Mouse (Mus musculus): Measurements from ENCODE around the gene Cpa3. TPM values are rescaled to one million over a fixed set of nuclear protein-coding genes. Genes with fewer than 3 reads are reported as not detected.

Cpa3 gene
- polyA plus RNA-seq, 1 experiment = 1.9 TPM

DNA sequence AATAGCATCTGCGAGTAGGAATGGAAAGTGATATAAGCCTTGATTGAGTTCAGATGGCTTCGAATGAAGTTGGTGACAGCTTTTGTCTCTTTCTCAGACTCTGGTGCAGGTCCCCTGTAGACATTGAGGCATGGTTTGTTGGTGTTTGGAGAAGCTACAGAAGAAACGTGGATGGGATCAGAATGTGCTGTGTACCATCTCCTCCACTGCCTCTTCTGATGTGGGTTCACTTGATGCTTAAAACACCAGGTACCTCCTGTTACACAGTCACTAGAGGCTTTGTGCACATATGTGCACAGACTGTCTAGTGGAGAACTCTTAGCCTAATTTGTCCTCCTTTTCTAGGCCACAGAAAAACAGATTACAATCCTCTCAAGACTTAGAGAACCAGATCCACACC is 19.8 kb downstream of the Cpa3 start:
- Histone ChIP-seq H3K4me3 (ENCODE audit: control insufficient read depth, insufficient read depth, low read length) (no peak overlapping the region), H3K27ac (ENCODE audit: control insufficient read depth, insufficient read depth, low read length) (no peak overlapping the region), H3K27me3 (ENCODE audit: control insufficient read depth, insufficient read depth, low read length) (no peaks in the 10 kb centered on the region), H3K36me3 (ENCODE audit: control insufficient read depth, insufficient read depth, low read length) (no peaks in the 10 kb centered on the region), H3K4me1 (replicated peaks; ENCODE audit: control insufficient read depth, insufficient read depth, low read length) (peaks cover 9% of the 10 kb centered on the region)
- TF ChIP-seq CTCF (IDR thresholded peaks at IDR 0.05; ENCODE audit: borderline replicate concordance, control insufficient read depth, extremely low read depth, insufficient read depth, low read length, poor library complexity) = no peak
- TF ChIP-seq POLR2A (IDR thresholded peaks at IDR 0.05; ENCODE audit: control insufficient read depth, extremely low read depth, insufficient read depth, low read length, poor library complexity) = no peak
- peak; percentile 12 for DNase-seq
- 40% methylated on average over 3 of the region's 3 CpGs for WGBS

DNA sequence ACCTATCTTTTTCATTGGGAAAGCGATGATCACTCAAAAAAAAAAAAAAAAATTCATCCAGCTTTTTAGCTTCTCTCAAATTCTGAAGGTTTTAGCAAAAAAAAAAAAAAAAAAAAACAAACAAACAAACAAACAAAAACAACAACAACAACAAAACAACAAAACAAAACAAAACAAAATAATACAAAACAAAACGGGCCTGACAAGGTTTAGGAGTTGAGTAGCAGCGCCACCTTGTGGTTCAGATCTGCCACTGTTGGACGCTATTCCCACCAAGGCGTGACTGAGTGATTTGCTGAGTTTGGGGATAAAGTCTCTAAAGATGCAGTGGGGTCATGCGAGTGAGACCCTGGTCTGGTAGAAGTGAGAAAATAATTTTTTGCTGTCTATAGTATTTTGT is 43.1 kb downstream of the Cpa3 start:
- Histone ChIP-seq H3K27ac (ENCODE audit: control insufficient read depth, insufficient read depth, low read length) (no peak overlapping the region), H3K4me3 (ENCODE audit: control insufficient read depth, insufficient read depth, low read length) (no peak overlapping the region), H3K36me3 (ENCODE audit: control insufficient read depth, insufficient read depth, low read length) (no peaks in the 10 kb centered on the region), H3K4me1 (replicated peaks; ENCODE audit: control insufficient read depth, insufficient read depth, low read length) (no peaks in the 10 kb centered on the region), H3K27me3 (ENCODE audit: control insufficient read depth, insufficient read depth, low read length) (no peaks in the 10 kb centered on the region)
- peak; percentile 49 for DNase-seq
- 31% methylated on average over 6 of the region's 6 CpGs for WGBS
- TF ChIP-seq CTCF (IDR thresholded peaks at IDR 0.05; ENCODE audit: borderline replicate concordance, control insufficient read depth, extremely low read depth, insufficient read depth, low read length, poor library complexity) (no peak), POLR2A (IDR thresholded peaks at IDR 0.05; ENCODE audit: control insufficient read depth, extremely low read depth, insufficient read depth, low read length, poor library complexity) (no peak)

DNA sequence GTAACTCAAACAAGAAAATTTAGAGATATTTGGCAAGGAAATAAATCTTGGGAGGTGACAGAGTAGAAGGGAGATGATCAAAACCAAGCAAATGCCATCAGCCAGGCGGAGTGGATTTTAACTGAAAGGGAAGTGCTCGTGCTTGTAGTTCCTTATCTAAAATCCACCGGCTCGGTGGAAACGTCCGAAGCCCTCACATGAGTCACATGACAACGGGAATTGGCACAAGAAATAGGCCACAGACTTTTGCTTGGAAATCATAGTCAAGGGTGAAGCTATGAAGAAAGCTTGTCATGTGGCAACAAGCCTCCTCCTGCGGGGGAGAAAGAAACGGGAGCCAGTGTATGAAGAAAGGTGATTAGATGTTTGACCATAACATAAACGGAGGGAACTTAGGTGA is 44.1 kb downstream of the Cpa3 start:
- TF ChIP-seq CTCF (IDR thresholded peaks at IDR 0.05; ENCODE audit: borderline replicate concordance, control insufficient read depth, extremely low read depth, insufficient read depth, low read length, poor library complexity) (no peak), POLR2A (IDR thresholded peaks at IDR 0.05; ENCODE audit: control insufficient read depth, extremely low read depth, insufficient read depth, low read length, poor library complexity) (no peak)
- DNase-seq = no peak
- 41% methylated on average over 10 of the region's 10 CpGs for WGBS
- Histone ChIP-seq H3K27ac (ENCODE audit: control insufficient read depth, insufficient read depth, low read length) (no peak overlapping the region), H3K4me1 (replicated peaks; ENCODE audit: control insufficient read depth, insufficient read depth, low read length) (no peaks in the 10 kb centered on the region), H3K4me3 (ENCODE audit: control insufficient read depth, insufficient read depth, low read length) (no peak overlapping the region), H3K36me3 (ENCODE audit: control insufficient read depth, insufficient read depth, low read length) (no peaks in the 10 kb centered on the region), H3K27me3 (ENCODE audit: control insufficient read depth, insufficient read depth, low read length) (no peaks in the 10 kb centered on the region)

- no peaks in the 10 kb centered on the region for H3K36me3 ChIP-seq (ENCODE audit: control insufficient read depth, insufficient read depth, low read length)
- H3K4me1 ChIP-seq (replicated peaks; ENCODE audit: control insufficient read depth, insufficient read depth, low read length) = no peaks in the 10 kb centered on the region
- no peaks in the 10 kb centered on the region for H3K27me3 ChIP-seq (ENCODE audit: control insufficient read depth, insufficient read depth, low read length)
- H3K27ac ChIP-seq (ENCODE audit: control insufficient read depth, insufficient read depth, low read length) = no peak overlapping the region
- TF ChIP-seq CTCF (IDR thresholded peaks at IDR 0.05; ENCODE audit: borderline replicate concordance, control insufficient read depth, extremely low read depth, insufficient read depth, low read length, poor library complexity) = no peak
- no peak overlapping the region for H3K4me3 ChIP-seq (ENCODE audit: control insufficient read depth, insufficient read depth, low read length)
- no peak for DNase-seq
- 66% methylated on average over 5 of the region's 5 CpGs for WGBS
These were observed 52.9 kb downstream of the Cpa3 start for GRCm38 (mm10) chr3:20188976-20189675.

GRCm38 (mm10) chr3:20172394-20172793 is 69.6 kb downstream of the Cpa3 start:
- Histone ChIP-seq H3K27me3 (ENCODE audit: control insufficient read depth, insufficient read depth, low read length) (no peaks in the 10 kb centered on the region), H3K4me1 (replicated peaks; ENCODE audit: control insufficient read depth, insufficient read depth, low read length) (no peaks in the 10 kb centered on the region), H3K4me3 (ENCODE audit: control insufficient read depth, insufficient read depth, low read length) (no peak overlapping the region), H3K36me3 (ENCODE audit: control insufficient read depth, insufficient read depth, low read length) (no peaks in the 10 kb centered on the region), H3K27ac (ENCODE audit: control insufficient read depth, insufficient read depth, low read length) (no peak overlapping the region)
- 94% methylated on average over 6 of the region's 6 CpGs for WGBS
- TF ChIP-seq CTCF (IDR thresholded peaks at IDR 0.05; ENCODE audit: borderline replicate concordance, control insufficient read depth, extremely low read depth, insufficient read depth, low read length, poor library complexity) (no peak), POLR2A (IDR thresholded peaks at IDR 0.05; ENCODE audit: control insufficient read depth, extremely low read depth, insufficient read depth, low read length, poor library complexity) (no peak)
- DNase-seq = no peak

DNA sequence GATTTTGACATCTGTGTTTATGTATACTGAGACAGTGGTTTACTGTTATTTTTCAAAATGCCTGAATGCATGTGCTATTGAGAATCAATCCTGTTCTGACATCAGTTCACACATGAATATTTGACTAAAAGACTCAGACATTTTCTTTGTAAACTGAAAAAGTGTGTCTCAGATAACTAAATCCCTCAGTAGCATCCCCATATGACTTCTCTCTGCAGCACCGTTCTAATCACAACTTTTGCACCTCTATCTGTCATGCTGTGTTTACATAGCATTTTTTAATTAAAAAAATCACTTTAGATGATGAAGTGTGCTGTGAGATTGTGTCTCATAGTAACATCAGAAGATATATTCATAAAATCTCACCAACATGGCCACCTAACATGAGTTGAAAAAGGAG is 74.5 kb downstream of the Cpa3 start:
- 98% methylated on average over 1 of the region's 1 CpGs for WGBS
- Histone ChIP-seq H3K27ac (ENCODE audit: control insufficient read depth, insufficient read depth, low read length) (no peak overlapping the region), H3K27me3 (ENCODE audit: control insufficient read depth, insufficient read depth, low read length) (no peaks in the 10 kb centered on the region), H3K4me3 (ENCODE audit: control insufficient read depth, insufficient read depth, low read length) (no peak overlapping the region), H3K36me3 (ENCODE audit: control insufficient read depth, insufficient read depth, low read length) (no peaks in the 10 kb centered on the region), H3K4me1 (replicated peaks; ENCODE audit: control insufficient read depth, insufficient read depth, low read length) (no peaks in the 10 kb centered on the region)
- DNase-seq = no peak
- TF ChIP-seq CTCF (IDR thresholded peaks at IDR 0.05; ENCODE audit: borderline replicate concordance, control insufficient read depth, extremely low read depth, insufficient read depth, low read length, poor library complexity) = no peak
- TF ChIP-seq POLR2A (IDR thresholded peaks at IDR 0.05; ENCODE audit: control insufficient read depth, extremely low read depth, insufficient read depth, low read length, poor library complexity) = no peak

Other genes with a start within 250 kb of the Cpa3 start
- 41.6 and 48.4 TPM in 2 replicates for gene Hps3, start 206.9 kb downstream of the Cpa3 start, polyA plus RNA-seq (2012; rRNA removed)
- gene Hltf, start 184.4 kb downstream of the Cpa3 start, polyA plus RNA-seq (2012; rRNA removed) = 7.0 and 8.2 TPM in 2 replicates
- 21.6 and 24.6 TPM in 2 replicates for gene Gyg, start 86.9 kb downstream of the Cpa3 start, polyA plus RNA-seq (2012; rRNA removed)
- gene Cpb1, start 33.6 kb upstream of the Cpa3 start, polyA plus RNA-seq (2012; rRNA removed) = not detected in 2 replicates
- not detected in 2 replicates for gene Agtr1b, start 125.0 kb upstream of the Cpa3 start, polyA plus RNA-seq (2012; rRNA removed)